Mouse (Mus musculus) heart, postnatal 0 days (tissue): Measurements from ENCODE around the gene Bri3. TPM values are rescaled to one million over a fixed set of nuclear protein-coding genes. Genes with fewer than 3 reads are reported as not detected.

Experiments used
- ATAC-seq: fragments of 200-750 bp; cut with Nextera tagmentation; 2 replicates; pipeline ENCODE4 v1.8.0; 2017; ENCODE audit warnings: low read depth, moderate number of reproducible peaks, moderate library complexity; ENCODE audit not compliant: insufficient read depth
- DNase-seq: peaks from one replicate; pipeline ENCODE4 v3.0.0-alpha.2; 2016; ENCODE audit warnings: low spot score
- H3K27ac ChIP-seq: fragments of 300-500 bp; sonication (generic); 2 replicates; pipeline ENCODE4 v1.5.1; 2014; ENCODE audit warnings: low read depth, mild to moderate bottlenecking
- H3K27me3 ChIP-seq: fragments of 300-500 bp; sonication (generic); 2 replicates; pipeline ENCODE4 v1.6.1; 2014; ENCODE audit warnings: low read length, mixed read lengths; ENCODE audit not compliant: control insufficient read depth, insufficient read depth
- H3K36me3 ChIP-seq: fragments of 300-500 bp; sonication (generic); replicated peaks from 2 replicates; pipeline ENCODE4 v1.6.1; 2014; ENCODE audit warnings: low read length, mixed read lengths; ENCODE audit not compliant: control insufficient read depth, insufficient read depth
- H3K4me1 ChIP-seq: fragments of 300-500 bp; sonication (generic); 2 replicates; pipeline ENCODE4 v1.6.1; 2014; ENCODE audit warnings: antibody characterized with exemption; ENCODE audit not compliant: control insufficient read depth, insufficient read depth
- H3K4me2 ChIP-seq: fragments of 300-500 bp; sonication (generic); 2 replicates; pipeline ENCODE4 v1.6.1; 2014; ENCODE audit warnings: low read depth, mild to moderate bottlenecking, low read length, moderate library complexity
- H3K4me3 ChIP-seq: fragments of 300-500 bp; sonication (generic); 2 replicates; pipeline ENCODE4 v1.5.1; 2014; ENCODE audit warnings: low read depth, low read length
- H3K9ac ChIP-seq: fragments of 300-500 bp; sonication (generic); replicated peaks from 2 replicates; pipeline ENCODE4 v1.6.1; 2014; ENCODE audit warnings: low read depth, low read length, mixed read lengths
- H3K9me3 ChIP-seq: fragments of 300-500 bp; sonication (generic); replicated peaks from 2 replicates; pipeline ENCODE4 v1.6.1; 2016; ENCODE audit warnings: low read length; ENCODE audit not compliant: control insufficient read depth
- CTCF ChIP-seq: IDR thresholded peaks from 2 replicates; pipeline ENCODE4 v1.5.1; 2016; ENCODE audit warnings: antibody characterized with exemption, control low read depth, low read depth
- EP300 ChIP-seq: IDR thresholded peaks from 2 replicates; pipeline ENCODE4 v1.6.1; 2016; ENCODE audit warnings: antibody characterized with exemption, low read depth
- WGBS: fragments of 180-500 bp; shearing (Covaris S2); extraction: QIAGEN DNeasy Blood & Tissue Kit; methylation state at CpG from one replicate; pipeline ENCODE4 v1.1.7; 2014; 5-methylcytosine and 5-hydroxymethylcytosine counted together
- polyA plus RNA-seq: library from polyadenylated mRNA; unstranded; fragments of >200 nt; fragmentation: Nextera tagmentation; extraction: Ambion mirVana; gene quantifications from 2 replicates; pipeline ENCODE4 v1.2.1, GENCODE M21; 2015
- total RNA-seq: library from RNA; depleted of rRNA; stranded (reverse); fragments of >200 nt; gene quantifications from 2 replicates; pipeline ENCODE4 v1.2.3, GENCODE M21; 2014; ENCODE audit warnings: low replicate concordance

Bri3 gene
- total and polyA plus RNA-seq, 2 experiments from 2014 or later = 71.0 to 304 TPM

DNA sequence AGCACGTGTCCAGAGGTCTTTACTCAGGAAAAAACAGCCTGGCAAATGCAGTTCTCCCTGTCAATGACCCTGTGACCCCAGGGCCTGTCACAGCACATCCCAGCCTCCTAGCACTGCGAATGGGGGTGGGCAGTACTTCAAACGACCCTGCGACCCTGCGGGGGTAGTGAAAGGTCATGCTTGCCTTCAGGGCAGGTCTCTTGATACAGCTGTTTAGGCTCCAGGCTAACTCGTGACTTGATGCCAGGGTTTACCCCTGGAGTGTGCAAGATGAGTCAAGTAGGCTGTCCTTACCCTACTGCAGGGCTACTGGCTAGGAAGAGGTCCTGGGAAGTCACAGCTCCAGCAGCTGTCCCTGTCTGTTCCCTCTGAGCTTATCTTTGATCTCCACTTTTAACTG is 126.7 kb downstream of the Bri3 start:
- no peaks in the 10 kb centered on the region for H3K4me1 ChIP-seq
- H3K36me3 ChIP-seq = no peaks in the 10 kb centered on the region
- no peak overlapping the region for H3K4me2 ChIP-seq
- no peaks in the 10 kb centered on the region for H3K9me3 ChIP-seq
- H3K27me3 ChIP-seq = no peaks in the 10 kb centered on the region
- ATAC-seq (no peak), DNase-seq (no peak)
- H3K9ac ChIP-seq = no peak overlapping the region
- H3K4me3 ChIP-seq = no peak overlapping the region
- no peak for TF ChIP-seq CTCF
- no peak for TF ChIP-seq EP300
- H3K27ac ChIP-seq = no peak overlapping the region
- WGBS = 12% methylated on average over 6 of the region's 6 CpGs

DNA sequence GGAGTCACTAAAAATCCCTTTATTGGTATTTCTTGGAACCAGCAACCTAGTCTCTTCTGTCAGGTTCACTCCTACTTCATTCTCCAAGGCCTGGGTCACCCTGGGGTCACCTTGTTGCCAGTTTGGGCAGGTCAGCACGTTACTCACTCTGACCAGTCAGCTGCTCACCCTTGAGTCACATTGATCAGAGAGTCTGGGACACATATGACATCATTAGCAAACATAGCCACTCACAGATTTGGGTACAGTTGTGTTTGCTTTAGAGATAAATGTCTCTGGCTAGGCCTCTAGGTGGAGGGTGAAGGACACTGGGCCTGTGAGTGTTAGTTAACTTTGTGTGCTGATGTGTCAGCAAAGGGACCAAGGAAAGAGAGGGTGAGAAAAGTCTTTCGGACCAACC is 127.9 kb downstream of the Bri3 start:
- H3K36me3 ChIP-seq = no peaks in the 10 kb centered on the region
- H3K27ac ChIP-seq = no peak overlapping the region
- WGBS = 37% methylated on average over 2 of the region's 2 CpGs
- no peak overlapping the region for H3K9ac ChIP-seq
- H3K9me3 ChIP-seq = no peaks in the 10 kb centered on the region
- no peak for DNase-seq
- no peak overlapping the region for H3K4me2 ChIP-seq
- TF ChIP-seq EP300 = no peak
- no peak for TF ChIP-seq CTCF
- ATAC-seq = peak; percentile 24; the same call in 1 of the 2 replicates
- H3K4me3 ChIP-seq = no peak overlapping the region
- H3K4me1 ChIP-seq = no peaks in the 10 kb centered on the region
- no peaks in the 10 kb centered on the region for H3K27me3 ChIP-seq

- H3K4me1 ChIP-seq = no peaks in the 10 kb centered on the region
- WGBS = 70% methylated on average over 2 of the region's 2 CpGs
- DNase-seq = no peak
Observed at GRCm38 (mm10) chr5:144372885-144373284, 128.6 kb downstream of the Bri3 start.

DNA sequence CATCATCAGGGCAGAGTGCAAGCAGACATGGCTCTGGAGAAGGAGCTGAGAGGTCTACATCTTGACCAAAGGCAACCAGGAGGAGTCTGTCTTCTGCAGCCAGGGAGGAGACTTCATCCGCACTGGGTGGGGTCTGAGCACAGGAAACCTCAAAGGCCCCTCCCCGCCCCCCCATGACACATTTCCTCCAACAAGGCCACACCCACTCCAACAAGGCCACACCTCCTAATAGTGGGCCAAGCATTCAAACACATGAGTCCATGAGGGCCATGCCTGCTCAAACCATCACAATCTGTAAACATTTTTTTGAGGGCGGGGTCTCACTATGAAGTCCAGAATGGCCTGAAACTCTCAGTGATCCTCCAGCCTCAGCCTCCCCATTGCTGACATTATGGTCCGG is 135.2 kb downstream of the Bri3 start:
- WGBS = 94% methylated on average over 4 of the region's 4 CpGs

More at GRCm38 (mm10) chr5:144372885-144373284, 128.6 kb downstream of the Bri3 start:
- TF ChIP-seq EP300 (no peak), CTCF (no peak)
- Histone ChIP-seq H3K36me3 (no peaks in the 10 kb centered on the region), H3K27me3 (no peaks in the 10 kb centered on the region), H3K4me3 (no peak overlapping the region), H3K4me2 (no peak overlapping the region), H3K27ac (no peak overlapping the region), H3K9ac (no peak overlapping the region), H3K9me3 (no peaks in the 10 kb centered on the region)
- ATAC-seq = no peak

DNA sequence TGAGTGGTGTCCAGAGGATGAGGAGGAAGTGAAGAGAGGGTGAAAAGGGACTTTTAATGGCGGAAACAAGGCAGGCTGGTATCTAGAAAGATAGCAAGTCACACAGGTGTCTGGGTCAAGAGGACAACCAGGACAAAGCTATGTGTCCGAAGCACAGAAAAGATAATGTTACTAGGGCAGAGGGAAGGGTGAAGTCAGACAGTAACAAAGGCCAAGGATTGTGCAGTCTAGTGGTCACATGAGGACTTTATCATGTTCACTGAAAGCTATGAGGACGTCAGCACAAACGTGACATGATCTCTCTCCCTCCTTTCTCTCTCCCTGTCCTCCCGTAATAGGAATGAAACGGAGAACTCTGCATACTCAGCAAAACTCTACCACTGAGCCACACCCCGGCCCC is 136.5 kb downstream of the Bri3 start:
- peak; percentile 41 for DNase-seq
- H3K27me3 ChIP-seq = no peaks in the 10 kb centered on the region

More for the DNA sequence above, 135.2 kb downstream of the Bri3 start:
- Histone ChIP-seq H3K4me1 (no peaks in the 10 kb centered on the region), H3K27ac (no peak overlapping the region), H3K36me3 (no peaks in the 10 kb centered on the region), H3K9me3 (no peaks in the 10 kb centered on the region; the same call in 1 of the 2 replicates), H3K27me3 (no peaks in the 10 kb centered on the region), H3K4me3 (no peak overlapping the region), H3K4me2 (no peak overlapping the region), H3K9ac (no peak overlapping the region)
- no peak for ATAC-seq
- TF ChIP-seq CTCF (no peak), EP300 (no peak)
- DNase-seq = no peak

GRCm38 (mm10) chr5:144381782-144382181 is 137.5 kb downstream of the Bri3 start:
- H3K27me3 ChIP-seq = no peaks in the 10 kb centered on the region
- H3K27ac ChIP-seq = no peak overlapping the region
- H3K4me1 ChIP-seq = no peaks in the 10 kb centered on the region
- TF ChIP-seq EP300 (no peak), CTCF (peak; percentile 40)
- H3K4me2 ChIP-seq = no peak overlapping the region
- H3K4me3 ChIP-seq = no peak overlapping the region
- no peak overlapping the region for H3K9ac ChIP-seq
- DNase-seq = no peak
- 83% methylated on average over 3 of the region's 3 CpGs for WGBS
- 0 out of 2 replicates have a peak, but pooled peaks have one; percentile 16 for ATAC-seq
- H3K9me3 ChIP-seq = no peaks in the 10 kb centered on the region; the same call in 1 of the 2 replicates
- H3K36me3 ChIP-seq = no peaks in the 10 kb centered on the region

More for the DNA sequence above, 136.5 kb downstream of the Bri3 start:
- Histone ChIP-seq H3K27ac (no peak overlapping the region), H3K9me3 (no peaks in the 10 kb centered on the region; the same call in 1 of the 2 replicates), H3K4me1 (no peaks in the 10 kb centered on the region), H3K36me3 (no peaks in the 10 kb centered on the region), H3K4me3 (no peak overlapping the region), H3K9ac (no peak overlapping the region), H3K4me2 (no peak overlapping the region)
- ATAC-seq = peak; percentile 79; the same call in 1 of the 2 replicates
- 42% methylated on average over 7 of the region's 7 CpGs for WGBS
- TF ChIP-seq CTCF = no peak
- TF ChIP-seq EP300 = no peak
